Mouse (Mus musculus): ENCODE results near the gene Pla2g4e. TPM values are rescaled to one million over a fixed set of nuclear protein-coding genes. Genes with fewer than 3 reads are reported as not detected.

Pla2g4e gene
- polyA plus RNA-seq, 1 experiment from 2014 or later = 0.13 TPM

DNA sequence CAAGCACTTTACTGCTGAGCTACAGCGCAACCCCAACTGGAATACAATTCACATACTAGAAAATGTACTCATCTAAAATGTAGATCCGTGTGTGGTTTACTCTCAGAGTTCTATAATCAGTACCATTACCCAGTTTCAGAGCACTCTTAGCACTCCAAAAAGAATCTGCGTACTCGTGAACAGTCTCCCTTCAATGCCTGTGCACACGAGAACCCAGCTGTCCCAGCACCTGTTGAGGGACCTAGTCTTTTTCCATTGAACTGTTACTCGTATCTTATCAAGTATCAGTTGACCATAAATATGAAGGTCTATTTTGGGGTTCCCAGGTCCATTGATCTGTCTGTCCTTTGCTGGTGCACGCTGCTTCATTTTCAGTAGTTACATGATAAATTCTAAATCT, 95.5 kb downstream of the Pla2g4e start:
- WGBS = 89% methylated on average over 7 of the region's 7 CpGs
- Histone ChIP-seq H3K9me3 (no peaks in the 10 kb centered on the region), H3K36me3 (no peaks in the 10 kb centered on the region), H3K27ac (no peak overlapping the region), H3K27me3 (replicated peaks) (no peaks in the 10 kb centered on the region), H3K4me2 (replicated peaks) (no peak overlapping the region), H3K4me1 (peaks cover 7% of the 10 kb centered on the region), H3K9ac (no peak overlapping the region), H3K4me3 (no peak overlapping the region)
- no peak for ATAC-seq (ENCODE audit: low FRiP score, low read depth)

DNA sequence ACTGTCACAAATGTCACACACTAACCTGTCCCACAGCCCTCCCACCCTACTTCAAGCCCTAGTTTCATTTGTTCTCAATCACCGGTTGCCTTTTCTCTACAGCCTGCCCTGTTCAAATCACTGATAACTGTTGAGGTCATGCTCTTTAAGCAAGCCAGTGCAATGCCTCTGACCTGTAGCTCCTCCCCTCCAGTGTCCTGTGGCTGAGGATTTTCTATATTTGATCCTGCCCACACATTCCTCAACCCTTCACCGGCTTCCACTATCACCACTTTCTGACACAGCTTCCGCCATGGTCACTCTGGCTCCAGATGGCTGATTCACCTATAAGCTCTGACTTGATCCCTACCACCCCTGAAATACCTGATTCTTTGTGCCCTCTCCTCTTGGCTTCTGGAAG, 97.1 kb downstream of the Pla2g4e start:
- no peak overlapping the region for H3K4me3 ChIP-seq
- no peaks in the 10 kb centered on the region for H3K27me3 ChIP-seq (replicated peaks)
- 90% methylated on average over 3 of the region's 3 CpGs for WGBS
- no peaks in the 10 kb centered on the region for H3K36me3 ChIP-seq
- H3K4me2 ChIP-seq (replicated peaks) = no peak overlapping the region
- ATAC-seq (ENCODE audit: low FRiP score, low read depth) = no peak
- H3K4me1 ChIP-seq = no peaks in the 10 kb centered on the region
- no peak overlapping the region for H3K27ac ChIP-seq
- no peaks in the 10 kb centered on the region for H3K9me3 ChIP-seq
- H3K9ac ChIP-seq = no peak overlapping the region

DNA sequence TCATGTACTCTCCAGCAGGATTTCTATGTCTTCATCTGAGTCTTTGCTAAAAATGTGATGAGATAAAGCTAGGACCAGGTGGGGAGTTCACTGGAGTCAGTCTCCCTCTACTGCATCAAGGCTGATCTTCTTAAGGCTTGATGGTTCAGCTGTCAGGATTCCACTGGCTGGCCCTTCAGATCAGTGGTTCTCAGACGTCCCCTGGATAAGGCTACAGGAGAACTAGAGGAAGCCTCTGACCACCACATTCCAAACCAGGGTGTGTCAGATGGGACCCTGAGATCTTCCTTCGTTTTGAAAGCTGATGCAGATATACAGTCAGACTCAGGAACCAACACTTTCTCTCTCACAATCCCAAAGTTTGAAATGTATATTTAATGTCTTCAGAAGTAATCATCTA, 97.8 kb downstream of the Pla2g4e start:
- H3K4me2 ChIP-seq (replicated peaks) = no peak overlapping the region
- no peak for ATAC-seq (ENCODE audit: low FRiP score, low read depth)
- whole genome bisulfite sequencing = 68% methylated on average over 2 of the region's 2 CpGs

GRCm38 (mm10) chr2:120146543-120146942, 98.6 kb downstream of the Pla2g4e start:
- H3K9ac ChIP-seq = no peak overlapping the region
- ATAC-seq (ENCODE audit: low FRiP score, low read depth) = no peak
- H3K27ac ChIP-seq = no peak overlapping the region
- H3K4me2 ChIP-seq (replicated peaks) = no peak overlapping the region
- no peaks in the 10 kb centered on the region for H3K4me1 ChIP-seq
- no peak overlapping the region for H3K4me3 ChIP-seq
- H3K27me3 ChIP-seq (replicated peaks) = no peaks in the 10 kb centered on the region
- no peaks in the 10 kb centered on the region for H3K36me3 ChIP-seq
- 82% methylated on average over 2 of the region's 2 CpGs for WGBS
- H3K9me3 ChIP-seq = no peaks in the 10 kb centered on the region

More for the DNA sequence above, 97.8 kb downstream of the Pla2g4e start:
- no peaks in the 10 kb centered on the region for H3K36me3 ChIP-seq
- no peak overlapping the region for H3K4me3 ChIP-seq
- no peak overlapping the region for H3K9ac ChIP-seq
- H3K27me3 ChIP-seq (replicated peaks) = no peaks in the 10 kb centered on the region
- no peaks in the 10 kb centered on the region for H3K4me1 ChIP-seq
- no peaks in the 10 kb centered on the region for H3K9me3 ChIP-seq
- H3K27ac ChIP-seq = no peak overlapping the region

- 85% methylated on average over 4 of the region's 4 CpGs for WGBS
- H3K4me1 ChIP-seq = no peaks in the 10 kb centered on the region
- no peak overlapping the region for H3K27ac ChIP-seq
- H3K36me3 ChIP-seq = no peaks in the 10 kb centered on the region
- H3K4me2 ChIP-seq (replicated peaks) = no peak overlapping the region
- no peak overlapping the region for H3K9ac ChIP-seq
- no peak for ATAC-seq (ENCODE audit: low FRiP score, low read depth)
- H3K4me3 ChIP-seq = no peak overlapping the region
- H3K27me3 ChIP-seq (replicated peaks) = no peaks in the 10 kb centered on the region
- H3K9me3 ChIP-seq = no peaks in the 10 kb centered on the region
These were observed 100.7 kb downstream of the Pla2g4e start for GRCm38 (mm10) chr2:120144390-120144789.

GRCm38 (mm10) chr2:120142336-120142735, 102.8 kb downstream of the Pla2g4e start:
- Histone ChIP-seq H3K4me1 (no peaks in the 10 kb centered on the region), H3K27ac (no peak overlapping the region), H3K4me2 (replicated peaks) (no peak overlapping the region), H3K4me3 (no peak overlapping the region), H3K9me3 (no peaks in the 10 kb centered on the region), H3K9ac (no peak overlapping the region), H3K36me3 (no peaks in the 10 kb centered on the region), H3K27me3 (replicated peaks) (no peaks in the 10 kb centered on the region)
- no peak for ATAC-seq (ENCODE audit: low FRiP score, low read depth)
- 90% methylated on average over 5 of the region's 5 CpGs for WGBS

DNA sequence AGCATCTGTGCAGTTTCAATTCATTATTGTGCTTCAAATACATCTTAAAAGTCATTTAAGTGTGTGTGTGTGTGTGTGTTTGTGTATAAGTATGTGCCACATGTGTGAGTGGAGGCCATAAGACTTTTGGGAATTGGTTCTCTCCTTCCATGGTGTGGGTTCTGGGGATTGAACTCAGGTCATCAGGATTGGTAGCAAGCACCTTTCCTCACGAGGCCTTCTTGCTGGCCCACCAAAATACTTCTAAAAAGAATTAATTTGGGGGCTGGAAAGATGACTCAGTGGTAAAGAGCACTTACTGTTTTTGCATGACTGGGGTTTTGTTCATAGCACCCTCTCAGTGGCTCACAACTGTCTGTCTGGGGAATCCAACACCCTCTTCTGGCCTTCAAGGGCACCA, 103.5 kb downstream of the Pla2g4e start:
- no peaks in the 10 kb centered on the region for H3K4me1 ChIP-seq
- no peak overlapping the region for H3K4me2 ChIP-seq (replicated peaks)
- no peaks in the 10 kb centered on the region for H3K27me3 ChIP-seq (replicated peaks)
- H3K27ac ChIP-seq = no peak overlapping the region
- no peaks in the 10 kb centered on the region for H3K36me3 ChIP-seq
- 92% methylated on average over 1 of the region's 1 CpGs for WGBS
- H3K4me3 ChIP-seq = no peak overlapping the region
- no peaks in the 10 kb centered on the region for H3K9me3 ChIP-seq
- no peak for ATAC-seq (ENCODE audit: low FRiP score, low read depth)
- H3K9ac ChIP-seq = no peak overlapping the region

DNA sequence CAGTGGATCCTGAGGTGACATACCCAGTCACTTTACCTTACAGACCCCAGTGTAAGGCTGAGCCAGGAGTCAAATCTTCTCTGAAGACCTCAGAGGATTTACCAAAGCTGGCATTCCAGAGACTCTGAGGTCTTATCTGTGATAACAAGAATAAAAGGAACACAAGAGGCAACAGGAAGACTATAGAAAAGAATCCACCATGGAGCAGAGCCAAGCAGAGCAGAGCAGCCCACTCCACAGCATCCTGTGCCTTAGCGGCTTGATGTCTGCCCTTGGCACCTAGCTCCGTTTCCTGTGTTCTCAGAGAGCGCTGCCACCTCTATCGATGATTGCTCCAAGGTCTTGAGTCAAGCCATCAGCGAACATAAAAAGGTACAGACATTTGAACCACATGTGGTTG, 104.8 kb downstream of the Pla2g4e start:
- Histone ChIP-seq H3K4me1 (no peaks in the 10 kb centered on the region), H3K9ac (no peak overlapping the region), H3K27me3 (replicated peaks) (no peaks in the 10 kb centered on the region), H3K9me3 (no peaks in the 10 kb centered on the region), H3K4me3 (no peak overlapping the region), H3K4me2 (replicated peaks) (no peak overlapping the region), H3K27ac (no peak overlapping the region), H3K36me3 (no peaks in the 10 kb centered on the region)
- no peak for ATAC-seq (ENCODE audit: low FRiP score, low read depth)
- WGBS = 91% methylated on average over 5 of the region's 5 CpGs

DNA sequence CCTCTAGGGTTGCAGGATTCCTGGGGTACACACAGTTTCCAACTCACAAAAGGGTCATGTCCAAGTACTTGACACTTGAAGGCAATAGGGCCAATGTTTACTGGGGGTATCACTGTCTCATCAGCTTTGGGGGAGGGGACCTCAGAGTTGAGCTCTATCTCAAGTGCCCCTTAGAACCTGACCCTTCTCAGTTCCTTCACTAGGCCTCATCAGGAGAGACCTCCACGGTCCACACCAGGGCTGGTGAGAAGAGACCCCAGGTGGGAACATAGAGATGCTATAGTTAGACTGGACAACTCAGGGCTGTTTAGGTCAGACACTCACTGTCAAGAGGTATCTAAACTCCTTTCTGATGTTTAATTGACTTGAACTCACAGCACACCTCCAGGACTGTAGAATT, 106.0 kb downstream of the Pla2g4e start:
- Histone ChIP-seq H3K27me3 (replicated peaks) (no peaks in the 10 kb centered on the region), H3K4me2 (replicated peaks) (no peak overlapping the region), H3K9ac (no peak overlapping the region), H3K9me3 (no peaks in the 10 kb centered on the region), H3K27ac (no peak overlapping the region), H3K36me3 (no peaks in the 10 kb centered on the region), H3K4me1 (no peaks in the 10 kb centered on the region), H3K4me3 (no peak overlapping the region)
- WGBS = 89% methylated on average over 1 of the region's 1 CpGs
- no peak for ATAC-seq (ENCODE audit: low FRiP score, low read depth)

- no peaks in the 10 kb centered on the region for H3K27me3 ChIP-seq (replicated peaks)
- H3K4me1 ChIP-seq = no peaks in the 10 kb centered on the region
- ATAC-seq (ENCODE audit: low FRiP score, low read depth) = no peak
- no peak overlapping the region for H3K4me2 ChIP-seq (replicated peaks)
- no peaks in the 10 kb centered on the region for H3K36me3 ChIP-seq
- H3K9ac ChIP-seq = no peak overlapping the region
- H3K9me3 ChIP-seq = no peaks in the 10 kb centered on the region
- no peak overlapping the region for H3K27ac ChIP-seq
- WGBS = 68% methylated on average over 5 of the region's 5 CpGs
- H3K4me3 ChIP-seq = no peak overlapping the region
These were observed 107.9 kb downstream of the Pla2g4e start for GRCm38 (mm10) chr2:120137281-120137680.

- no peaks in the 10 kb centered on the region for H3K36me3 ChIP-seq
- H3K27me3 ChIP-seq (replicated peaks) = no peaks in the 10 kb centered on the region
- H3K4me1 ChIP-seq = no peaks in the 10 kb centered on the region
- H3K9ac ChIP-seq = no peak overlapping the region
- H3K9me3 ChIP-seq = no peaks in the 10 kb centered on the region
- no peak overlapping the region for H3K4me3 ChIP-seq
- no peak overlapping the region for H3K27ac ChIP-seq
- no peak for ATAC-seq (ENCODE audit: low FRiP score, low read depth)
- H3K4me2 ChIP-seq (replicated peaks) = no peak overlapping the region
These were observed 110.6 kb downstream of the Pla2g4e start for GRCm38 (mm10) chr2:120134453-120135075.

DNA sequence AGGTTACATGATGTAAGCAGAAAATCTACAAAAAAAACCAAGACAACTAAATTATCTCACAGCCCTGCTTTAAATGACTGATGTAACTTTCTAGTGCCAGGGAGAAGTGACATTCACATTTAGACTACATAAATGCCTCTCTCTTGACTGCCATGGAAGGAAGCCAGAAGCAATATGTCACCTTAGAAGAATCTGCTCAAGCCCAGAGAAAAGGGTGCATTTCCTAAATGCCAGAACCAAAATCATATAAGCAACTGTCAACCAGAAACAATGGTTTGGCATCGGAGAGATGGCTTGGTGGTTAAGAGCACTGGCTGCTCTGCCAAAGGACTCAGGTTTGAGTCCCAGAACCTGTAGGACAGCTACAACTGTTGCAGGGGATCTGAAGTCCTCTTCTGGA, 113.3 kb downstream of the Pla2g4e start:
- H3K27me3 ChIP-seq (replicated peaks) = no peaks in the 10 kb centered on the region
- no peak overlapping the region for H3K4me3 ChIP-seq
- no peak overlapping the region for H3K27ac ChIP-seq
- 88% methylated on average over 1 of the region's 1 CpGs for WGBS
- H3K9me3 ChIP-seq = no peaks in the 10 kb centered on the region
- H3K4me1 ChIP-seq = no peaks in the 10 kb centered on the region
- ATAC-seq (ENCODE audit: low FRiP score, low read depth) = no peak
- H3K9ac ChIP-seq = no peak overlapping the region
- no peak overlapping the region for H3K4me2 ChIP-seq (replicated peaks)
- no peaks in the 10 kb centered on the region for H3K36me3 ChIP-seq

DNA sequence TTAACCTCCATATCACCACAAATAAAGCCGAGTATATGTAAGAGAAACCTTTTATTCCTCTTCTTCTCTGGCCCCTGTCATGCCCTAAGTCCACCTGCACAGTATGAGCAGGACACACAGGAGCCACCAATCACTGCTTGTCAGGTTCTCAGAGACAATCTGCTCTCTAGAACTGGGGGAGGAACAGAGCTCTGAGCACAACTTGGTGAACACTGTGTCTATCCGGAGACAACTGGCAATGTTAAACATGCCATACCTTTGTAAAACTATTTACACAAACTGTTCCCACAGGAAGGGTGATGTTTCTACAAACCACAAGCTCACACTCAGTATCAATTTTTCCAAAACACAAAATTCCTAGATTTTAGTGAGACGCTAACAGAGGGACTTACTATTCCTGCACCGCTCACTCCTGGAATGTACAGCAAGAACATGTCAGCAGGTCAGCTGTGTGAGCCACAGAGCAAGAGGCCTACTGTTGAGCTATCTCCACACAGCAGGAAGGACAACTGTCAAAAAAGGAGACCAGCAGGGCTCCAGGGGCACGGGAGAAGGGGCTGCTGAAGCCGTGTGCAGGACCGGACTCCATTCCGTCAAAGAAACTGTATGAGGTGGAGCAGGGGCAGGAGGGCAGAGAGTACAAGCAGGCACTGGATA, 115.8 kb downstream of the Pla2g4e start:
- Histone ChIP-seq H3K4me1 (no peaks in the 10 kb centered on the region), H3K4me3 (no peak overlapping the region), H3K36me3 (no peaks in the 10 kb centered on the region), H3K27me3 (replicated peaks) (no peaks in the 10 kb centered on the region), H3K4me2 (replicated peaks) (no peak overlapping the region), H3K27ac (no peak overlapping the region), H3K9ac (no peak overlapping the region), H3K9me3 (no peaks in the 10 kb centered on the region)
- ATAC-seq (ENCODE audit: low FRiP score, low read depth) = no peak
- WGBS = 69% methylated on average over 8 of the region's 8 CpGs
